Mouse (Mus musculus) spleen, embryonic (tissue): ENCODE measurements at regions not wholly inside any gene's neighbourhood (a gene's known extent, or its start where the extent isn't known, plus 50 kb on each side); places are given as distances from the start of the nearest gene placed in this dataset.

ENCODE experiments used
- CTCF ChIA-PET: fragments of 350-600 bp; sonication (Branson Sonifier 250); formaldehyde crosslinking; loops from one replicate; lab custom pipeline; 2022; lab: Charles Lee

- CTCF ChIA-PET = no interaction called here
Observed at GRCm38 (mm10) chr19:56177231-56177745, 109.6 kb upstream of the Habp2 start.

- CTCF ChIA-PET = no interaction called here
Observed at GRCm38 (mm10) chr19:56185756-56186155, 101.2 kb upstream of the Habp2 start.

- CTCF ChIA-PET = no interaction called here
Observed at GRCm38 (mm10) chr19:56189185-56189584, 97.8 kb upstream of the Habp2 start.

- CTCF ChIA-PET = no interaction called here
Observed at GRCm38 (mm10) chr19:56190222-56190621, 96.7 kb upstream of the Habp2 start.

GRCm38 (mm10) chr19:56198474-56199236 lies 88.3 kb upstream of the Habp2 start:
- CTCF ChIA-PET = no interaction called here

GRCm38 (mm10) chr19:56199401-56200150 lies 87.4 kb upstream of the Habp2 start:
- CTCF ChIA-PET = interaction anchor here (0.6 to 0.7 kb wide), 3 partner anchors 122 to 781 kb away, joined by 3 to 9 read pairs (median 4); no protein-coding TSS in a partner anchor

- CTCF ChIA-PET = interaction anchor here (0.5 kb wide), 1 partner anchor 287 kb away, joined by 7 read pairs; no protein-coding TSS in a partner anchor
Observed at GRCm38 (mm10) chr19:56201007-56201682, 85.8 kb upstream of the Habp2 start.

GRCm38 (mm10) chr19:56201738-56202480 lies 85.0 kb upstream of the Habp2 start:
- CTCF ChIA-PET = interaction anchor here (0.5 kb wide), 1 partner anchor 287 kb away, joined by 7 read pairs; no protein-coding TSS in a partner anchor

- CTCF ChIA-PET = no interaction called here
Observed at GRCm38 (mm10) chr19:56202481-56203130, 84.3 kb upstream of the Habp2 start.

GRCm38 (mm10) chr19:56218536-56218935 lies 68.4 kb upstream of the Habp2 start:
- CTCF ChIA-PET = no interaction called here

- CTCF ChIA-PET = interaction anchor here (0.6 kb wide), 1 partner anchor 975 kb away, joined by 4 read pairs; no protein-coding TSS in a partner anchor
Observed at GRCm38 (mm10) chr19:56220724-56221407, 66.1 kb upstream of the Habp2 start.

- CTCF ChIA-PET = no interaction called here
Observed at GRCm38 (mm10) chr19:56222496-56222895, 64.4 kb upstream of the Habp2 start.

- CTCF ChIA-PET = no interaction called here
Observed at GRCm38 (mm10) chr19:56225039-56225438, 61.9 kb upstream of the Habp2 start.

- CTCF ChIA-PET = no interaction called here
Observed at GRCm38 (mm10) chr19:56225518-56225917, 61.4 kb upstream of the Habp2 start.

- CTCF ChIA-PET = no interaction called here
Observed at GRCm38 (mm10) chr19:56228586-56228985, 58.4 kb upstream of the Habp2 start.

- CTCF ChIA-PET = no interaction called here
Observed at GRCm38 (mm10) chr19:56231430-56231829, 55.5 kb upstream of the Habp2 start.

GRCm38 (mm10) chr19:56231849-56232248 lies 55.1 kb upstream of the Habp2 start:
- CTCF ChIA-PET = no interaction called here

GRCm38 (mm10) chr19:56232269-56232668 lies 54.7 kb upstream of the Habp2 start:
- CTCF ChIA-PET = no interaction called here

GRCm38 (mm10) chr19:56232950-56233349 lies 54.0 kb upstream of the Habp2 start:
- CTCF ChIA-PET = interaction anchor here (0.6 kb wide), 1 partner anchor 382 kb away, joined by 6 read pairs; no protein-coding TSS in a partner anchor

- CTCF ChIA-PET = no interaction called here
Observed at GRCm38 (mm10) chr19:56235040-56235439, 51.9 kb upstream of the Habp2 start.
